Mouse (Mus musculus): Measurements from ENCODE around the gene Fut4. TPM values are rescaled to one million over a fixed set of nuclear protein-coding genes. Genes with fewer than 3 reads are reported as not detected.
A peak's percentile ranks its signal among the peaks of the same experiment; 100 is the strongest.

The Fut4 gene
- polyA plus RNA-seq, 1 experiment from 2014 or later: 6.1 TPM

- Histone ChIP-seq H3K4me2 (replicated peaks; ENCODE audit: low read depth, low read length) (no peak overlapping the region), H3K27ac (ENCODE audit: low read length) (no peak overlapping the region), H3K4me1 (ENCODE audit: insufficient read depth, low read depth, low read length) (peaks cover 3% of the 10 kb centered on the region; the same call in 1 of the 2 replicates), H3K36me3 (ENCODE audit: insufficient read depth, low read length) (no peaks in the 10 kb centered on the region), H3K4me3 (ENCODE audit: low read depth, low read length) (no peak overlapping the region), H3K27me3 (replicated peaks; ENCODE audit: insufficient read depth, low read length) (no peaks in the 10 kb centered on the region), H3K9ac (replicated peaks; ENCODE audit: low read depth) (no peak overlapping the region), H3K9me3 (ENCODE audit: low read length) (no peaks in the 10 kb centered on the region)
- TF ChIP-seq EP300 (IDR thresholded peaks at IDR 0.05) (no peak; the same call in 1 of the 2 replicates), CTCF (IDR thresholded peaks at IDR 0.05) (no peak)
- DNase-seq (ENCODE audit: low spot score): peak; percentile 74
- WGBS: 15% methylated on average over 9 of the region's 9 CpGs
- peak; percentile 58 for ATAC-seq
These were observed 21.2 kb downstream of the Fut4 start for GRCm38 (mm10) chr9:14730941-14731541.

- no peaks in the 10 kb centered on the region for H3K36me3 ChIP-seq (ENCODE audit: insufficient read depth, low read length)
- ATAC-seq (peak; percentile 67), DNase-seq (ENCODE audit: low spot score) (peak; percentile 72)
- H3K9me3 ChIP-seq (ENCODE audit: low read length): no peaks in the 10 kb centered on the region
- H3K27ac ChIP-seq (ENCODE audit: low read length): peak overlapping the region; percentile 52
- H3K9ac ChIP-seq (replicated peaks; ENCODE audit: low read depth): no peak overlapping the region
- H3K4me3 ChIP-seq (ENCODE audit: low read depth, low read length): no peak overlapping the region
- WGBS: 25% methylated on average over 4 of the region's 4 CpGs
- H3K4me1 ChIP-seq (ENCODE audit: insufficient read depth, low read depth, low read length): peaks cover 3% of the 10 kb centered on the region; the same call in 1 of the 2 replicates
- TF ChIP-seq CTCF (IDR thresholded peaks at IDR 0.05) (no peak), EP300 (IDR thresholded peaks at IDR 0.05) (peak; percentile 82)
- no peaks in the 10 kb centered on the region for H3K27me3 ChIP-seq (replicated peaks; ENCODE audit: insufficient read depth, low read length)
- H3K4me2 ChIP-seq (replicated peaks; ENCODE audit: low read depth, low read length): no peak overlapping the region
These were observed 23.8 kb downstream of the Fut4 start for GRCm38 (mm10) chr9:14728365-14728764.

- H3K9ac ChIP-seq (replicated peaks; ENCODE audit: low read depth): no peak overlapping the region
- no peak overlapping the region for H3K4me2 ChIP-seq (replicated peaks; ENCODE audit: low read depth, low read length)
- H3K9me3 ChIP-seq (ENCODE audit: low read length): no peaks in the 10 kb centered on the region
- no peaks in the 10 kb centered on the region for H3K27me3 ChIP-seq (replicated peaks; ENCODE audit: insufficient read depth, low read length)
- H3K4me1 ChIP-seq (ENCODE audit: insufficient read depth, low read depth, low read length): peaks cover 3% of the 10 kb centered on the region; the same call in 1 of the 2 replicates
- ATAC-seq: peak; percentile 66
- DNase-seq (ENCODE audit: low spot score): peak; percentile 48
- H3K4me3 ChIP-seq (ENCODE audit: low read depth, low read length): no peak overlapping the region
- 62% methylated on average over 4 of the region's 4 CpGs for WGBS
- no peaks in the 10 kb centered on the region for H3K36me3 ChIP-seq (ENCODE audit: insufficient read depth, low read length)
- no peak overlapping the region for H3K27ac ChIP-seq (ENCODE audit: low read length)
- TF ChIP-seq CTCF (IDR thresholded peaks at IDR 0.05) (no peak), EP300 (IDR thresholded peaks at IDR 0.05) (no peak)
These were observed 25.6 kb downstream of the Fut4 start for GRCm38 (mm10) chr9:14726629-14727028.

GRCm38 (mm10) chr9:14726005-14726404 lies 26.2 kb downstream of the Fut4 start:
- WGBS: 70% methylated on average over 6 of the region's 6 CpGs
- Histone ChIP-seq H3K27ac (ENCODE audit: low read length) (no peak overlapping the region), H3K36me3 (ENCODE audit: insufficient read depth, low read length) (no peaks in the 10 kb centered on the region), H3K4me3 (ENCODE audit: low read depth, low read length) (no peak overlapping the region), H3K4me1 (ENCODE audit: insufficient read depth, low read depth, low read length) (peaks cover 3% of the 10 kb centered on the region; the same call in 1 of the 2 replicates), H3K27me3 (replicated peaks; ENCODE audit: insufficient read depth, low read length) (no peaks in the 10 kb centered on the region), H3K9me3 (ENCODE audit: low read length) (no peaks in the 10 kb centered on the region), H3K9ac (replicated peaks; ENCODE audit: low read depth) (no peak overlapping the region), H3K4me2 (replicated peaks; ENCODE audit: low read depth, low read length) (no peak overlapping the region)
- no peak for DNase-seq (ENCODE audit: low spot score)
- TF ChIP-seq CTCF (IDR thresholded peaks at IDR 0.05) (no peak), EP300 (IDR thresholded peaks at IDR 0.05) (no peak)
- no peak for ATAC-seq

GRCm38 (mm10) chr9:14724755-14725420 lies 27.3 kb downstream of the Fut4 start:
- TF ChIP-seq CTCF (IDR thresholded peaks at IDR 0.05) (no peak), EP300 (IDR thresholded peaks at IDR 0.05) (no peak)
- H3K36me3 ChIP-seq (ENCODE audit: insufficient read depth, low read length): no peaks in the 10 kb centered on the region
- peaks cover 3% of the 10 kb centered on the region; the same call in 1 of the 2 replicates for H3K4me1 ChIP-seq (ENCODE audit: insufficient read depth, low read depth, low read length)
- H3K9ac ChIP-seq (replicated peaks; ENCODE audit: low read depth): no peak overlapping the region
- H3K27ac ChIP-seq (ENCODE audit: low read length): no peak overlapping the region
- no peak overlapping the region for H3K4me3 ChIP-seq (ENCODE audit: low read depth, low read length)
- WGBS: 74% methylated on average over 5 of the region's 5 CpGs
- H3K27me3 ChIP-seq (replicated peaks; ENCODE audit: insufficient read depth, low read length): no peaks in the 10 kb centered on the region
- no peak for ATAC-seq
- no peaks in the 10 kb centered on the region for H3K9me3 ChIP-seq (ENCODE audit: low read length)
- no peak overlapping the region for H3K4me2 ChIP-seq (replicated peaks; ENCODE audit: low read depth, low read length)
- DNase-seq (ENCODE audit: low spot score): no peak

- no peak overlapping the region for H3K4me2 ChIP-seq (replicated peaks; ENCODE audit: low read depth, low read length)
- 75% methylated on average over 5 of the region's 5 CpGs for WGBS
These were observed 30.6 kb downstream of the Fut4 start for GRCm38 (mm10) chr9:14721610-14722009.

More at GRCm38 (mm10) chr9:14721610-14722009, 30.6 kb downstream of the Fut4 start:
- H3K27ac ChIP-seq (ENCODE audit: low read length): no peak overlapping the region
- H3K36me3 ChIP-seq (ENCODE audit: insufficient read depth, low read length): no peaks in the 10 kb centered on the region
- peaks cover 9% of the 10 kb centered on the region for H3K4me1 ChIP-seq (ENCODE audit: insufficient read depth, low read depth, low read length)
- no peak for DNase-seq (ENCODE audit: low spot score)
- H3K9ac ChIP-seq (replicated peaks; ENCODE audit: low read depth): no peak overlapping the region
- no peaks in the 10 kb centered on the region for H3K9me3 ChIP-seq (ENCODE audit: low read length)
- H3K4me3 ChIP-seq (ENCODE audit: low read depth, low read length): no peak overlapping the region
- no peak for ATAC-seq
- no peaks in the 10 kb centered on the region for H3K27me3 ChIP-seq (replicated peaks; ENCODE audit: insufficient read depth, low read length)
- TF ChIP-seq EP300 (IDR thresholded peaks at IDR 0.05) (no peak), CTCF (IDR thresholded peaks at IDR 0.05) (no peak)
